Mouse (Mus musculus) heart, postnatal 0 days (tissue): ENCODE measurements around the gene Mov10. TPM values are rescaled to one million over a fixed set of nuclear protein-coding genes. Genes with fewer than 3 reads are reported as not detected.

Experiments
- ATAC-seq: fragments of 200-750 bp; cut with Nextera tagmentation; 2 replicates; pipeline ENCODE4 v1.8.0; 2017; ENCODE audit warnings: low read depth, moderate number of reproducible peaks, moderate library complexity; ENCODE audit not compliant: insufficient read depth
- DNase-seq: peaks from one replicate; pipeline ENCODE4 v3.0.0-alpha.2; 2016; ENCODE audit warnings: low spot score
- H3K27ac ChIP-seq: fragments of 300-500 bp; sonication (generic); 2 replicates; pipeline ENCODE4 v1.5.1; 2014; ENCODE audit warnings: low read depth, mild to moderate bottlenecking
- H3K27me3 ChIP-seq: fragments of 300-500 bp; sonication (generic); 2 replicates; pipeline ENCODE4 v1.6.1; 2014; ENCODE audit warnings: low read length, mixed read lengths; ENCODE audit not compliant: control insufficient read depth, insufficient read depth
- H3K36me3 ChIP-seq: fragments of 300-500 bp; sonication (generic); replicated peaks from 2 replicates; pipeline ENCODE4 v1.6.1; 2014; ENCODE audit warnings: low read length, mixed read lengths; ENCODE audit not compliant: control insufficient read depth, insufficient read depth
- H3K4me1 ChIP-seq: fragments of 300-500 bp; sonication (generic); 2 replicates; pipeline ENCODE4 v1.6.1; 2014; ENCODE audit warnings: antibody characterized with exemption; ENCODE audit not compliant: control insufficient read depth, insufficient read depth
- H3K4me2 ChIP-seq: fragments of 300-500 bp; sonication (generic); 2 replicates; pipeline ENCODE4 v1.6.1; 2014; ENCODE audit warnings: low read depth, mild to moderate bottlenecking, low read length, moderate library complexity
- H3K4me3 ChIP-seq: fragments of 300-500 bp; sonication (generic); 2 replicates; pipeline ENCODE4 v1.5.1; 2014; ENCODE audit warnings: low read depth, low read length
- H3K9ac ChIP-seq: fragments of 300-500 bp; sonication (generic); replicated peaks from 2 replicates; pipeline ENCODE4 v1.6.1; 2014; ENCODE audit warnings: low read depth, low read length, mixed read lengths
- H3K9me3 ChIP-seq: fragments of 300-500 bp; sonication (generic); replicated peaks from 2 replicates; pipeline ENCODE4 v1.6.1; 2016; ENCODE audit warnings: low read length; ENCODE audit not compliant: control insufficient read depth
- CTCF ChIP-seq: IDR thresholded peaks from 2 replicates; pipeline ENCODE4 v1.5.1; 2016; ENCODE audit warnings: antibody characterized with exemption, control low read depth, low read depth
- EP300 ChIP-seq: IDR thresholded peaks from 2 replicates; pipeline ENCODE4 v1.6.1; 2016; ENCODE audit warnings: antibody characterized with exemption, low read depth
- WGBS: fragments of 180-500 bp; shearing (Covaris S2); extraction: QIAGEN DNeasy Blood & Tissue Kit; methylation state at CpG from one replicate; pipeline ENCODE4 v1.1.7; 2014; 5-methylcytosine and 5-hydroxymethylcytosine counted together
- polyA plus RNA-seq: library from polyadenylated mRNA; unstranded; fragments of >200 nt; fragmentation: Nextera tagmentation; extraction: Ambion mirVana; gene quantifications from 2 replicates; pipeline ENCODE4 v1.2.1, GENCODE M21; 2015
- total RNA-seq: library from RNA; depleted of rRNA; stranded (reverse); fragments of >200 nt; gene quantifications from 2 replicates; pipeline ENCODE4 v1.2.3, GENCODE M21; 2014; ENCODE audit warnings: low replicate concordance

Gene Mov10
- total and polyA plus RNA-seq, 2 experiments from 2014 or later: 14.0 to 20.2 TPM

GRCm38 (mm10) chr3:104779949-104780348 is 38.4 kb downstream of the Mov10 start:
- ATAC-seq (no peak), DNase-seq (peak; percentile 80)
- Histone ChIP-seq H3K36me3 (no peaks in the 10 kb centered on the region), H3K27me3 (peaks cover 16% of the 10 kb centered on the region), H3K9me3 (no peaks in the 10 kb centered on the region), H3K4me3 (no peak overlapping the region; the same call in 1 of the 2 replicates), H3K9ac (no peak overlapping the region), H3K4me2 (no peak overlapping the region), H3K4me1 (peaks cover 18% of the 10 kb centered on the region), H3K27ac (no peak overlapping the region)
- 4% methylated on average over 7 of the region's 7 CpGs for WGBS
- TF ChIP-seq EP300 (no peak), CTCF (peak; percentile 84)

GRCm38 (mm10) chr3:104777342-104777741 is 41.0 kb downstream of the Mov10 start:
- Histone ChIP-seq H3K27me3 (peaks cover 16% of the 10 kb centered on the region), H3K9ac (peak overlapping the region; percentile 49; the same call in 1 of the 2 replicates), H3K9me3 (no peaks in the 10 kb centered on the region), H3K4me1 (peaks cover 11% of the 10 kb centered on the region), H3K27ac (no peak overlapping the region), H3K36me3 (no peaks in the 10 kb centered on the region), H3K4me3 (peak overlapping the region; percentile 47), H3K4me2 (peak overlapping the region; percentile 72)
- TF ChIP-seq EP300: no peak
- peak; percentile 48 for TF ChIP-seq CTCF
- ATAC-seq: no peak
- WGBS: 3% methylated on average over 20 of the region's 20 CpGs
- DNase-seq: peak; percentile 54

- no peak overlapping the region for H3K27ac ChIP-seq
- peaks cover 5% of the 10 kb centered on the region; the same call in 1 of the 2 replicates for H3K4me1 ChIP-seq
- H3K4me2 ChIP-seq: no peak overlapping the region
- TF ChIP-seq CTCF: no peak
- TF ChIP-seq EP300: no peak
- H3K9ac ChIP-seq: no peak overlapping the region
- no peaks in the 10 kb centered on the region for H3K36me3 ChIP-seq
- no peak overlapping the region for H3K4me3 ChIP-seq
- peaks cover 16% of the 10 kb centered on the region for H3K27me3 ChIP-seq
- ATAC-seq: no peak
- 85% methylated on average over 7 of the region's 7 CpGs for WGBS
- no peaks in the 10 kb centered on the region for H3K9me3 ChIP-seq
- DNase-seq: no peak
These were observed 45.1 kb downstream of the Mov10 start for GRCm38 (mm10) chr3:104773301-104773700.

- no peaks in the 10 kb centered on the region for H3K36me3 ChIP-seq
- H3K9ac ChIP-seq: no peak overlapping the region
- no peaks in the 10 kb centered on the region for H3K9me3 ChIP-seq
- no peak for TF ChIP-seq CTCF
- TF ChIP-seq EP300: no peak
- H3K4me1 ChIP-seq: no peaks in the 10 kb centered on the region
- H3K4me3 ChIP-seq: no peak overlapping the region
- H3K27ac ChIP-seq: no peak overlapping the region
- no peak for DNase-seq
- WGBS: 54% methylated on average over 6 of the region's 6 CpGs
- no peak for ATAC-seq
- peaks cover 6% of the 10 kb centered on the region for H3K27me3 ChIP-seq
- no peak overlapping the region for H3K4me2 ChIP-seq
These were observed 46.9 kb downstream of the Mov10 start for GRCm38 (mm10) chr3:104771460-104771859.

GRCm38 (mm10) chr3:104770918-104771317 is 47.4 kb downstream of the Mov10 start:
- no peak for DNase-seq
- no peak for TF ChIP-seq CTCF
- TF ChIP-seq EP300: no peak
- no peak overlapping the region for H3K9ac ChIP-seq
- ATAC-seq: no peak
- no peak overlapping the region for H3K27ac ChIP-seq
- H3K9me3 ChIP-seq: no peaks in the 10 kb centered on the region
- H3K4me3 ChIP-seq: no peak overlapping the region
- H3K36me3 ChIP-seq: no peaks in the 10 kb centered on the region
- H3K27me3 ChIP-seq: peaks cover under 1% of the 10 kb centered on the region; the same call in 1 of the 2 replicates
- no peak overlapping the region for H3K4me2 ChIP-seq
- H3K4me1 ChIP-seq: no peaks in the 10 kb centered on the region
- 62% methylated on average over 3 of the region's 3 CpGs for WGBS

- 58% methylated on average over 10 of the region's 10 CpGs for WGBS
- TF ChIP-seq EP300 (no peak), CTCF (peak; percentile 77)
- DNase-seq: peak; percentile 27
These were observed 48.3 kb downstream of the Mov10 start for GRCm38 (mm10) chr3:104770035-104770434.

More at GRCm38 (mm10) chr3:104770035-104770434, 48.3 kb downstream of the Mov10 start:
- no peaks in the 10 kb centered on the region for H3K36me3 ChIP-seq
- no peak overlapping the region for H3K4me2 ChIP-seq
- no peaks in the 10 kb centered on the region for H3K27me3 ChIP-seq
- no peak overlapping the region for H3K27ac ChIP-seq
- H3K4me1 ChIP-seq: no peaks in the 10 kb centered on the region
- no peaks in the 10 kb centered on the region for H3K9me3 ChIP-seq
- H3K4me3 ChIP-seq: no peak overlapping the region
- no peak; the same call in 1 of the 2 replicates for ATAC-seq
- no peak overlapping the region for H3K9ac ChIP-seq
